In the genomic region with DNA sequence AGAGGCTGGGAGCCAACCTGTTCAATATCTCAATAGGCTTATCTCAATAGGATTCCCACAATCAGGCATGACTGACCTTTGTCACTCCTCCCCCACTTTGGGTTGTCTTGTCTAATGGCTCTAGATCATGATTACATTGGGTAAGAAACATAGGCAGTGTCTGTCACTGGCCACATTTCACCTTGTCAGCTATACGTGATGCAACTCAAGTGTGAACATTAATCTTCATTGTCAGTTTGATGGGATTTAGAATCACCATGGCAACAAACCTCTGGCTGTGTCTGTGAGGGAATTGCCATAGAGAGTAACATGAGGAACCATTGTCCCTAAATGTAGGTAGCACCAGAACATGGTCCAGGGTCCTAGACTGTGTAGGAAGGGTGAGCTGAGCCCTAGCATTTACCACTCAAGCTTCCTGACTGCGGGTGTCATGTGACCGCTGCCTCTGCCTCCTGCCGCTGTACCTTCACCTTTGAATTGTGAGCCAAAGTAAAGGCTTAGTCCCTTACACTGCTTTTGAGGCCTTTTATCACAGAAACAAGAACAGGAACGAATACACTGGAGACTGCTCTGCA, we compare ENCODE assay signal across 10 mouse cellular contexts. TPM values are rescaled to one million over a fixed set of nuclear protein-coding genes. Genes with fewer than 3 reads are reported as not detected.
A peak's percentile ranks its signal among the peaks of the same experiment; 100 is the strongest.
DNase-seq lines count a peak whose midpoint lies in the region; ATAC-seq and TF ChIP-seq lines count a peak whose summit lies in the region.
"Had no signal": no experiment of that assay in that cellular context is flagged by ENCODE, and none has a peak within 500 bp of the region (broad histone marks: within the 10 kb centered on the region; RNA-seq: fewer than 3 reads in every experiment).

No protein-coding gene starts in this region.

- no peaks in the 10 kb centered on the region for H3K9me3 ChIP-seq in kidney, embryonic 16.5 days (ENCODE audit: low read length)
- H3K9me3 ChIP-seq in forebrain, embryonic 14.5 days (replicated peaks; ENCODE audit: control insufficient read depth, low read length), result no peaks in the 10 kb centered on the region
- H3K9me3 ChIP-seq in hindbrain, postnatal 0 days (ENCODE audit: low read length), result no peaks in the 10 kb centered on the region
- no peaks in the 10 kb centered on the region for H3K9me3 ChIP-seq in neural tube, embryonic 15.5 days (replicated peaks)
- H3K9me3 ChIP-seq: heart, embryonic 10.5 days had no signal

- DNase-seq in kidney, postnatal 14 days, result no peak
- no peak for DNase-seq in forebrain, embryonic 14.5 days (ENCODE audit: low spot score)
- peak; percentile 32 for DNase-seq in hindbrain, postnatal 0 days (ENCODE audit: low spot score)
- DNase-seq in cerebellum, adult 9-10 months, result no peak
- DNase-seq in left cerebral cortex, adult 18-20 months (ENCODE audit: low spot score in 2 of 2), result no peak
- DNase-seq: adrenal gland, postnatal 10 days; embryo, embryonic 11 days had no signal

- TF ChIP-seq CTCF in hindbrain, postnatal 0 days (IDR thresholded peaks at IDR 0.05; ENCODE audit: low read depth), result no peak

- H3K4me1 ChIP-seq in kidney, embryonic 16.5 days (ENCODE audit: insufficient read depth, low read length), result no peaks in the 10 kb centered on the region
- no peaks in the 10 kb centered on the region; the same call in 1 of the 2 replicates for H3K4me1 ChIP-seq in forebrain, embryonic 14.5 days (ENCODE audit: control insufficient read depth, insufficient read depth, low read length)
- no peaks in the 10 kb centered on the region for H3K4me1 ChIP-seq in hindbrain, postnatal 0 days (ENCODE audit: insufficient read depth, low read length)
- H3K4me1 ChIP-seq in neural tube, embryonic 15.5 days, result no peaks in the 10 kb centered on the region; the same call in 1 of the 2 replicates
- H3K4me1 ChIP-seq: heart, embryonic 10.5 days had no signal

- no peak overlapping the region for H3K9ac ChIP-seq in kidney, embryonic 16.5 days (replicated peaks; ENCODE audit: low read length)
- H3K9ac ChIP-seq in forebrain, embryonic 14.5 days (ENCODE audit: low read length), result no peak overlapping the region
- H3K9ac ChIP-seq in hindbrain, postnatal 0 days (replicated peaks; ENCODE audit: low read length), result no peak overlapping the region
- H3K9ac ChIP-seq in neural tube, embryonic 15.5 days (replicated peaks), result no peak overlapping the region

- 58% methylated on average over 5 of the region's 5 CpGs for WGBS in kidney, embryonic 16.5 days
- 51% methylated on average over 5 of the region's 5 CpGs for WGBS in forebrain, embryonic 14.5 days
- 66% methylated on average over 5 of the region's 5 CpGs for WGBS in hindbrain, postnatal 0 days
- 63% methylated on average over 5 of the region's 5 CpGs for WGBS in neural tube, embryonic 15.5 days

- peak; percentile 61 for ATAC-seq in kidney, embryonic 16.5 days (ENCODE audit: low FRiP score, low TSS enrichment)
- ATAC-seq in forebrain, embryonic 14.5 days, result no peak; the same call in 1 of the 2 replicates
- ATAC-seq in hindbrain, postnatal 0 days, result peak; percentile 73
- ATAC-seq in neural tube, embryonic 15.5 days (ENCODE audit: low FRiP score), result peak; percentile 21; the same call in 1 of the 2 replicates

- H3K4me2 ChIP-seq in kidney, embryonic 16.5 days (replicated peaks; ENCODE audit: low read depth, low read length), result no peak overlapping the region
- no peak overlapping the region for H3K4me2 ChIP-seq in forebrain, embryonic 14.5 days (ENCODE audit: low read length)
- H3K4me2 ChIP-seq in hindbrain, postnatal 0 days (ENCODE audit: low read depth, low read length), result no peak overlapping the region
- no peak overlapping the region for H3K4me2 ChIP-seq in neural tube, embryonic 15.5 days

- H3K27me3 ChIP-seq in kidney, embryonic 16.5 days (ENCODE audit: insufficient read depth, low read length), result no peaks in the 10 kb centered on the region
- no peaks in the 10 kb centered on the region for H3K27me3 ChIP-seq in forebrain, embryonic 14.5 days (replicated peaks; ENCODE audit: control insufficient read depth, insufficient read depth, low read length)
- no peaks in the 10 kb centered on the region for H3K27me3 ChIP-seq in hindbrain, postnatal 0 days (ENCODE audit: insufficient read depth, low read length)
- no peaks in the 10 kb centered on the region for H3K27me3 ChIP-seq in neural tube, embryonic 15.5 days (replicated peaks)

- H3K4me3 ChIP-seq in kidney, embryonic 16.5 days (ENCODE audit: low read length), result no peak overlapping the region
- H3K4me3 ChIP-seq in forebrain, embryonic 14.5 days (ENCODE audit: low read depth, low read length), result no peak overlapping the region
- H3K4me3 ChIP-seq in hindbrain, postnatal 0 days (ENCODE audit: low read length), result no peak overlapping the region
- H3K4me3 ChIP-seq in neural tube, embryonic 15.5 days (replicated peaks), result no peak overlapping the region
- H3K4me3 ChIP-seq: heart, embryonic 10.5 days had no signal

- no peaks in the 10 kb centered on the region for H3K36me3 ChIP-seq in kidney, embryonic 16.5 days (ENCODE audit: insufficient read depth, low read length)
- peaks cover 3% of the 10 kb centered on the region; the same call in 1 of the 2 replicates for H3K36me3 ChIP-seq in forebrain, embryonic 14.5 days (ENCODE audit: control insufficient read depth, insufficient read depth, low read length)
- H3K36me3 ChIP-seq in hindbrain, postnatal 0 days (ENCODE audit: insufficient read depth, low read length), result no peaks in the 10 kb centered on the region
- H3K36me3 ChIP-seq in neural tube, embryonic 15.5 days, result no peaks in the 10 kb centered on the region

- no peak overlapping the region for H3K27ac ChIP-seq in kidney, embryonic 16.5 days (ENCODE audit: low read length)
- peak overlapping the region; percentile 7; the same call in 1 of the 2 replicates for H3K27ac ChIP-seq in forebrain, embryonic 14.5 days (ENCODE audit: low read depth, low read length)
- peak overlapping the region; percentile 15; the same call in 1 of the 2 replicates for H3K27ac ChIP-seq in hindbrain, postnatal 0 days
- H3K27ac ChIP-seq in neural tube, embryonic 15.5 days (replicated peaks), result no peak overlapping the region; the same call in 1 of the 2 replicates
- H3K27ac ChIP-seq: heart, embryonic 10.5 days had no signal

RNA-seq across cellular contexts. Expression of a gene that starts 5.1 kb away (rescaled TPM):
- 11.7 and 13.8 TPM in 2 replicates for polyA plus RNA-seq in kidney, embryonic 16.5 days (2015; fragmentation: Nextera tagmentation; extraction: Ambion mirVana)
- 44.6 and 57.5 TPM in 2 replicates for polyA plus RNA-seq in forebrain, embryonic 14.5 days (2014; fragmentation: Nextera tagmentation; extraction: Ambion mirVana)
- 55.3 and 66.4 TPM in 2 replicates for total RNA-seq in hindbrain, postnatal 0 days (2014; rRNA removed)
- 52.5 and 56.4 TPM in 2 replicates for polyA plus RNA-seq in hindbrain, postnatal 0 days (2015; fragmentation: Nextera tagmentation; extraction: Ambion mirVana)
- polyA plus RNA-seq in neural tube, embryonic 15.5 days (2015; fragmentation: Nextera tagmentation; extraction: Ambion mirVana), result 45.1 and 57.1 TPM in 2 replicates
- 10 to 100 TPM; 49.9 to 57.4 TPM for total RNA-seq in left cerebral cortex, adult 18-20 months (2021)

Comparison
In these comparisons a context has a peak if more than half of its experiments do, and no peak if none do; other contexts are left out.
1. H3K27ac ChIP-seq: peak in forebrain, embryonic 14.5 days (single experiment) and hindbrain, postnatal 0 days (single experiment); none in kidney, embryonic 16.5 days (single experiment) and neural tube, embryonic 15.5 days (single experiment).